Mouse (Mus musculus) forebrain, embryonic 14.5 days (tissue): ENCODE measurements around the gene Ebpl. TPM values are rescaled to one million over a fixed set of nuclear protein-coding genes. Genes with fewer than 3 reads are reported as not detected.

Experiments used
- ATAC-seq: fragments of 200-750 bp; cut with Nextera tagmentation; 2 replicates; pipeline ENCODE4 v1.8.0; 2017; ENCODE audit warnings: mild to moderate bottlenecking, moderate library complexity
- DNase-seq: peaks from one replicate; pipeline ENCODE4 v3.0.0-alpha.2; 2015; ENCODE audit warnings: low spot score
- H3K27ac ChIP-seq: fragments of 300-500 bp; sonication (generic); 2 replicates; pipeline ENCODE4 v1.5.1; 2014; ENCODE audit warnings: low read depth, mild to moderate bottlenecking, control low read depth, low read length, moderate library complexity
- H3K27me3 ChIP-seq: fragments of 300-500 bp; sonication (generic); replicated peaks from 2 replicates; pipeline ENCODE4 v1.6.1; 2014; ENCODE audit warnings: low read length, control low read depth, mixed read lengths; ENCODE audit not compliant: control insufficient read depth, insufficient read depth
- H3K36me3 ChIP-seq: fragments of 300-500 bp; sonication (generic); 2 replicates; pipeline ENCODE4 v1.6.1; 2014; ENCODE audit warnings: low read length, control low read depth; ENCODE audit not compliant: control insufficient read depth, insufficient read depth
- H3K4me1 ChIP-seq: fragments of 300-500 bp; sonication (generic); 2 replicates; pipeline ENCODE4 v1.6.1; 2014; ENCODE audit warnings: antibody characterized with exemption, low read length, control low read depth; ENCODE audit not compliant: control insufficient read depth, insufficient read depth
- H3K4me2 ChIP-seq: fragments of 300-500 bp; sonication (generic); 2 replicates; pipeline ENCODE4 v1.6.1; 2014; ENCODE audit warnings: mild to moderate bottlenecking, control low read depth, low read length
- H3K4me3 ChIP-seq: fragments of 300-500 bp; sonication (generic); 2 replicates; pipeline ENCODE4 v1.5.1; 2014; ENCODE audit warnings: low read depth, low read length, control low read depth
- H3K9ac ChIP-seq: fragments of 300-500 bp; sonication (generic); 2 replicates; pipeline ENCODE4 v1.6.1; 2014; ENCODE audit warnings: mild to moderate bottlenecking, low read length, control low read depth, moderate library complexity
- H3K9me3 ChIP-seq: fragments of 300-500 bp; sonication (generic); replicated peaks from 2 replicates; pipeline ENCODE4 v1.6.1; 2016; ENCODE audit warnings: low read length, control low read depth, mixed read lengths; ENCODE audit not compliant: control insufficient read depth
- WGBS: fragments of 180-500 bp; shearing (Covaris S2); extraction: QIAGEN DNeasy Blood & Tissue Kit; methylation state at CpG from one replicate; pipeline ENCODE4 v1.1.7; 2014; 5-methylcytosine and 5-hydroxymethylcytosine counted together
- polyA plus RNA-seq: library from polyadenylated mRNA; unstranded; fragments of >200 nt; fragmentation: Nextera tagmentation; extraction: Ambion mirVana; gene quantifications from 2 replicates; pipeline ENCODE4 v1.2.1, GENCODE M21; 2014

Gene Ebpl
- polyA plus RNA-seq, 1 experiment from 2014 or later, result 10.5 TPM

DNA sequence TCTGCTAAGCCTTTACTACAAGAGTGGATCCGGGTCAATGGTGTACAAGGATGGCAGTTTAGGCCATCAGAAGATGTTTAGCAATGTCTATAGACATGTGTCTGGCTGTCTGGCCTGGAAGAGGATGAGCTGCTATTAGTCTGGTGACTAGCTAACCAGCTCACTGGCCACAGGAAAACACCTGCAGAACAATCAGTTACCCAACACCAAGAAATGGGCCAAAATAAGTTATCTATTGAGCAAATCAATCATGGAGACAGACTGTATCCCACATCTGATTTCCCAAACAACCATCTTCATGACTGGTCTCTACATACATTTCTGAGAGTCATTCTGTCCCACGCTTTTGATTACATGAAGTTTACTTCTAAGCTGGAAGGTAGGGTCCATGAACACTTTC is 3.5 kb upstream of the Ebpl start:
- no peak for ATAC-seq
- no peak for DNase-seq
- H3K4me3 ChIP-seq, result no peak overlapping the region
- H3K4me1 ChIP-seq, result peaks cover 4% of the 10 kb centered on the region; the same call in 1 of the 2 replicates
- peaks cover 20% of the 10 kb centered on the region for H3K36me3 ChIP-seq
- no peak overlapping the region for H3K9ac ChIP-seq
- H3K9me3 ChIP-seq, result no peaks in the 10 kb centered on the region
- H3K27ac ChIP-seq, result no peak overlapping the region
- WGBS, result 94% methylated on average over 2 of the region's 2 CpGs
- no peak overlapping the region for H3K4me2 ChIP-seq
- no peaks in the 10 kb centered on the region for H3K27me3 ChIP-seq

GRCm38 (mm10) chr14:61362268-61362667 is 2.0 kb upstream of the Ebpl start:
- WGBS, result 97% methylated on average over 2 of the region's 2 CpGs
- no peak for ATAC-seq
- no peak overlapping the region for H3K4me3 ChIP-seq
- no peaks in the 10 kb centered on the region for H3K9me3 ChIP-seq
- no peak overlapping the region for H3K27ac ChIP-seq
- H3K36me3 ChIP-seq, result peaks cover 16% of the 10 kb centered on the region
- H3K27me3 ChIP-seq, result no peaks in the 10 kb centered on the region
- no peak for DNase-seq
- H3K4me1 ChIP-seq, result peaks cover 4% of the 10 kb centered on the region; the same call in 1 of the 2 replicates
- no peak overlapping the region for H3K9ac ChIP-seq
- H3K4me2 ChIP-seq, result no peak overlapping the region

GRCm38 (mm10) chr14:61360981-61361511 is 807 bp upstream of the Ebpl start:
- H3K27ac ChIP-seq, result no peak overlapping the region
- H3K36me3 ChIP-seq, result peaks cover 5% of the 10 kb centered on the region
- 66% methylated on average over 3 of the region's 3 CpGs for WGBS
- DNase-seq (peak; percentile 4), ATAC-seq (no peak)
- peaks cover 4% of the 10 kb centered on the region; the same call in 1 of the 2 replicates for H3K4me1 ChIP-seq
- peak overlapping the region; percentile 80 for H3K9ac ChIP-seq
- H3K27me3 ChIP-seq, result no peaks in the 10 kb centered on the region
- no peak overlapping the region for H3K4me3 ChIP-seq
- no peaks in the 10 kb centered on the region for H3K9me3 ChIP-seq
- H3K4me2 ChIP-seq, result peak overlapping the region; percentile 50

GRCm38 (mm10) chr14:61354251-61355235 is 5.7 kb downstream of the Ebpl start:
- H3K9ac ChIP-seq, result no peak overlapping the region
- 84% methylated on average over 10 of the region's 10 CpGs for WGBS
- no peak for DNase-seq
- no peaks in the 10 kb centered on the region for H3K9me3 ChIP-seq
- ATAC-seq, result no peak
- no peak overlapping the region for H3K4me3 ChIP-seq
- no peaks in the 10 kb centered on the region for H3K27me3 ChIP-seq
- no peaks in the 10 kb centered on the region for H3K4me1 ChIP-seq
- H3K4me2 ChIP-seq, result no peak overlapping the region
- no peaks in the 10 kb centered on the region for H3K36me3 ChIP-seq
- no peak overlapping the region for H3K27ac ChIP-seq

DNA sequence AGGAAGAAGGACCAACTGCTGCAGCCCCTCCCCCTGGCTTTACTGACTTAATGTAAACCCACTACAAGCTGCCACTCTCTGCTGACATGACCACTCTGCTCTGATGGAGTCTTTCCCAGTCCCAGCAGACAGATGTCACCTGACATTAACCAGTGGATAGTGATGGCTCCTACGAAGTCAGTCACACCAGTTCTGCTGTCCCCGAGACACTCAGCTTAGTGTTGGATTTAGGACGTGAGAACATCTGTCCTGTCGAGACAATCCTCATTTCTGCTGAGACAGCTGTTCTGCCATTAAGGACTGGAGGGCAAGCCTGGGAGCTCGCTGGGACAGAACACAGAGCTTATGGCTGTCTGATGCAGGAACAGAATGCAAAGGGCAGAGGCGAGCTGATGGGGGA is 9.4 kb downstream of the Ebpl start:
- Histone ChIP-seq H3K4me2 (no peak overlapping the region), H3K9ac (no peak overlapping the region), H3K9me3 (no peaks in the 10 kb centered on the region), H3K27me3 (no peaks in the 10 kb centered on the region), H3K4me1 (no peaks in the 10 kb centered on the region), H3K4me3 (no peak overlapping the region), H3K36me3 (no peaks in the 10 kb centered on the region), H3K27ac (no peak overlapping the region)
- no peak for ATAC-seq
- DNase-seq, result no peak
- 81% methylated on average over 6 of the region's 6 CpGs for WGBS

- H3K9me3 ChIP-seq, result no peaks in the 10 kb centered on the region
Measured at GRCm38 (mm10) chr14:61349876-61350275, 10.4 kb downstream of the Ebpl start.

DNA sequence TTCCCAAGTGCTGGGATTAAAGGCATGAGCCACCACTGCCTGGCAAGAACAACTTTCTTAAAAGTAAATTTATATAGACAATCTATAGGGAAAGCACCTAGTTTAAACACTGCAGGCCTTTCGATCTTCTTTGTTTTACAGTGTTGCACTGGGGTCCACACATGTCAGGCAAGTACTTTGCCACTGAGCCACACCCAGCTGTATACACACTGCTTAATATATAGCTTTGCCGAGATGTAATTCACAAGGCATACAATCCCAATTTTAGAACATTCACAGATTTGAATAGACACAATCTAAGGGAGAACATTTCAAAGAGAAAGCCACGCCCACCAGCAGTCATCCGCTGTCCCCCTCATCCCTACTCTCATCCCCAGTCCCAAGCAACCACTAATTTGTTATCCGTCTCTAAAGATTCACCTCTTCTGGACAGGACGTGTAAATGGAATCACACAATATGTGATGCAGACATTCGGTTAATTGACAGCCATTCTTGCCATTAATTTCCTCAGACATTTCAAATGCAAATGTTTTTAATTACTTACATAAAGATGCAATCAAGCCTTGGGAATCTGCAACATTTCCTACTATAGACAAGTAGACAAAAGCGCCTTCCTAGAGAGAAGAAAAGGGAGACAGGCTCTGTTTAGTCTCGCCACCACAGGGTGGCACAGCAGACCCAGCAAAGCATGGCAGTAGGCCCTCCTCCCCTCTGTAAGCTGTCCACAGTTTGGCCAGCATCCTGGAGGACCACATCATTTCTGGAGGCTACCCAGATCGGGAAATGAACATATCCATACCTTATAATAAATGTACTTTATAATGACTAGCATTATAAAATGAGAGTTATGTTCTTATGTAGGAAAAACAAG is 13.2 kb downstream of the Ebpl start:
- ATAC-seq (peak; percentile 97), DNase-seq (peak; percentile 88)
- 24% methylated on average over 10 of the region's 10 CpGs for WGBS
- Histone ChIP-seq H3K4me1 (no peaks in the 10 kb centered on the region), H3K36me3 (no peaks in the 10 kb centered on the region), H3K27me3 (no peaks in the 10 kb centered on the region), H3K9ac (no peak overlapping the region), H3K27ac (0 out of 2 replicates have a peak overlapping the region, but pooled peaks have one; percentile 33), H3K9me3 (no peaks in the 10 kb centered on the region), H3K4me2 (no peak overlapping the region), H3K4me3 (no peak overlapping the region)

More at GRCm38 (mm10) chr14:61349876-61350275, 10.4 kb downstream of the Ebpl start:
- no peak for ATAC-seq
- Histone ChIP-seq H3K27me3 (no peaks in the 10 kb centered on the region), H3K4me1 (no peaks in the 10 kb centered on the region), H3K9ac (no peak overlapping the region), H3K27ac (no peak overlapping the region), H3K4me2 (no peak overlapping the region), H3K4me3 (no peak overlapping the region), H3K36me3 (no peaks in the 10 kb centered on the region)
- WGBS, result 93% methylated on average over 4 of the region's 4 CpGs
- DNase-seq, result no peak

GRCm38 (mm10) chr14:61344590-61344989 is 15.6 kb downstream of the Ebpl start:
- Histone ChIP-seq H3K27me3 (no peaks in the 10 kb centered on the region), H3K36me3 (no peaks in the 10 kb centered on the region), H3K27ac (no peak overlapping the region), H3K4me2 (no peak overlapping the region), H3K9me3 (no peaks in the 10 kb centered on the region), H3K9ac (no peak overlapping the region), H3K4me1 (no peaks in the 10 kb centered on the region), H3K4me3 (no peak overlapping the region)
- WGBS, result 80% methylated on average over 5 of the region's 5 CpGs
- ATAC-seq (no peak), DNase-seq (no peak)
